Mouse (Mus musculus) gonadal fat pad, adult 2 months (tissue): ENCODE measurements around the gene Prss22. TPM values are rescaled to one million over a fixed set of nuclear protein-coding genes. Genes with fewer than 3 reads are reported as not detected.

Experiments used
- DNase-seq: peaks from one replicate; pipeline ENCODE4 v3.0.0-alpha.2; 2012; ENCODE audit warnings: low read depth
- polyA plus RNA-seq: library from polyadenylated mRNA; depleted of rRNA; stranded (reverse); fragments of >200 nt; gene quantifications from 2 replicates; pipeline ENCODE4 v1.2.3, GENCODE M21; 2012

Gene Prss22
- polyA plus RNA-seq, 1 experiment = 0.15 TPM

DNA sequence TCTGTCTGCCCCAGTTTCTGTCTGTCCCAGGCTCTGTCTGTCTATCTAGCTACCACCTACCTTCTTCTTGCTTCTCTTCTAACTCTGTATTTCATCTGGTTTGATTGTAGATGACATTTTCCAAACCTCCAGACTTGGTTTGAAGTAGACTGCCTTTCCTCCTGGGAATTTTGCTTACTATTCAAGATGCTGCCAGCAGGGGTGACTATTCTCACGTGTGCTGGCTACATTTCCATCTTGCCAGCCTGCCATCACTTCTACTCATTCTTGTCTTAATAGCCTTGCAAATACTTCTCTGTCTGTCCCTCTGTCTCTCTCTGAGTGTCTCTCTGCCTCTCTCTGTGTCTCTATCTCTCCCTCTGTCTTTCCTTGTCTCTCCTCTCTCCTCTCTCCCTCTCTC is 2.5 kb downstream of the Prss22 start:
- DNase-seq = no peak

- no peak for DNase-seq
Observed at GRCm38 (mm10) chr17:23994667-23995066, 3.2 kb downstream of the Prss22 start.

DNA sequence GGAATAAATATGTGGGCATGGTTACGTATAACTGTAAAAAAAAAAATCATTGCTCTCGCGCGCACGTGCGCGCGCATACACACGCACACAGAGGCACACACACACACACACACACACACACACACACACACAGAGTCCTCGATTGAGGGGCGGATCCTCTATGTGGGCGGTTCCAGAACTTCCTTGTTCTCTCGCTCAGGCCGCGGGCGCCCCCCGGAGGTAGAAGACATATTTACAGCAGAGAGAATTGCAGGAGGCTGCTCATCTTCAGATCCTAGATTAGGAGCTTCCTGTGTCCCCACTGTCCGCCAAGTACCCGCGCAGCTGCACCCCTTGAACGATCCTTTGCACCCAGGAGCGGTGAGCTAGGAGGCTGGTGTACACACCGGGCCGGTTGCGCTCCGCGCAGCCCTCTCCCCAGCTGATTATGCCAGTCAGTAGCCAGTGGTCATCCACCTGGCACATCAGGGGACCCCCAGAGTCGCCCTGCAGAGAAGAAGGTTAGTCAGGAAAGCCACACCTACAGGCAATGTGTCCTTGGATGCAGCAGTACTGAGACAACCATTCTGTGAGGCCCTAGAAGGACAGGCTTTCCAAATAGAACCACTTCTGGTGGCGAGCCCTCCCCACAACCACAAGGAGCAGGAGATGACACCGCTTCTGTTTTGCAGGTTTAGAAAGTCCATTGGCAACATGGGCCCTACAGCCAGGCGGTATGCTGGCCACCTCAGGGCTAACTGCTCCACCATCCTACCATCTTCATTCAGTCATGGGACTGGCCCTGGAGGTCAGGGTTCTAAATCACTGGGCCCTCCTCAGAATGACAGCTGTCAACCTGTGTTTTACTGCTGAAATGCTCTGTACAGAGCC is 4.1 kb downstream of the Prss22 start:
- DNase-seq = no peak

GRCm38 (mm10) chr17:23992789-23993553 is 4.9 kb downstream of the Prss22 start:
- DNase-seq = no peak

DNA sequence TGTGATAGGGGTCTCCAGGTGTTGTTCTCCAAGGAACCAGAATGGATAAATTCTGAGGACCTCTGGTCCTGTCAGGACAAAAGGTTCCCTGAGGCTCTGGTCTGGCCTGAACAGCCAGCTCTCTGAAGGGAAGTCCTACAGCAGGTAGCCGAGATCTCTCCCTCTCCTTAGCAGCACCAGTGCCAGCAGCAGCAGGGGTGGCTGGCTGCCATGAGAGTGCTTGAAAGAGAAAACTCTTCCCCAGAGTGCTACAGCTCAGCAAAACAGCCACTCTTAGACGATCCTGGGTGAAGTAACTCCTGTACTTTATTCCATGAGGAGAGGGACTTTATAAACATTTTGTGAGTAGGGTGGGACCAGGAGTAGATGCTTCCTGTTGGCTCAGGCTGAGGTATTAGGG is 8.1 kb downstream of the Prss22 start:
- DNase-seq = no peak

- no peak for DNase-seq
Observed at GRCm38 (mm10) chr17:23984989-23985388, 12.9 kb downstream of the Prss22 start.

- no peak for DNase-seq
Observed at GRCm38 (mm10) chr17:23982912-23983311, 15.0 kb downstream of the Prss22 start.

- DNase-seq = no peak
Observed at GRCm38 (mm10) chr17:23980297-23980909, 17.5 kb downstream of the Prss22 start, which contains the start of gene Prss30. Prss30 (minus strand) TSS chr17:23980566.

- no peak for DNase-seq
Observed at GRCm38 (mm10) chr17:23979471-23979870, 18.4 kb downstream of the Prss22 start.

GRCm38 (mm10) chr17:23976665-23977064 is 21.2 kb downstream of the Prss22 start:
- DNase-seq = no peak

- DNase-seq = no peak
Observed at GRCm38 (mm10) chr17:23971315-23971714, 26.6 kb downstream of the Prss22 start.

DNA sequence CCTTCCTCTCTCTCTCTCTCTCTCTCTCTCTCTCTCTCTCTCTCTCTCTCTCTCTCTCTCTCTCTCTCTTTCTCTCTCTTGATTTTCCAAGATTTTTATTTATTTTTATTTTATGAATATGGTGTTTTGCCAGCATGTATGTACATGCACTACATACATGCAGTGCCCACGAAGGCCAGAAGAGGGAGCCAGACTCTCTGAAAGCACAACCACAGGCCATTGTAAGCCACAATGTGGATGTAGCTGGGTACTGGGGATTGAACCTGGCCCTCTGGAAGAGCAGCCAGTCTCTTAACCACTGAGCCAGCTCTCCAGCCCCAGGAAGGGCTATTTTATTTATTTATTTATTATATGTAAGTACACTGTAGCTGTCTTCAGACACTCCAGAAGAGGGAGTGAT is 28.7 kb downstream of the Prss22 start:
- no peak for DNase-seq

DNA sequence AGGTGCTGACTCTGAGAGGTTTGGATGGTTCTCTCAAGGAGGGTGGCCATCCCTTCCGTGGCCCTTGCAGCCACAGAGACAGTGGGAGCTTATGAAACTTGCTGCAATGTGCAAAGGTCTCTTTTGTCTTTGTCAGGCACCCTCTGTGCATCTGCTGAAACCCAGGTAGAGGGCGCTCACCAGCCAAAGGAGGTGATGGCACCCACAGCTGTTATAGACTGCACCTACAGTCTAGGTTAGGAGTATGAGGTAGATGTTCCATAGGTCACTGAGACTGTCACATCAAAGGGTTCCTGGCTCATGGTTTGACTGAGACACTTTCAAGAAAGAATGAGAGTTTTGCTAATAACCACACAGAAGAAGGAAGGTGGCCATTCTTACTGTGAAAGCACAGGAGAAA is 29.1 kb downstream of the Prss22 start:
- no peak for DNase-seq

GRCm38 (mm10) chr17:23966658-23967401 is 31.1 kb downstream of the Prss22 start:
- DNase-seq = peak; percentile 90

- no peak for DNase-seq
Observed at GRCm38 (mm10) chr17:23965805-23966425, 32.0 kb downstream of the Prss22 start.

- no peak for DNase-seq
Observed at GRCm38 (mm10) chr17:23961573-23962122, 36.3 kb downstream of the Prss22 start.

GRCm38 (mm10) chr17:23960084-23960738 is 37.7 kb downstream of the Prss22 start:
- no peak for DNase-seq

GRCm38 (mm10) chr17:23955174-23955573 is 42.7 kb downstream of the Prss22 start, which contains the start of gene Sbpl:
Sbpl (minus strand) TSS chr17:23955274.
- DNase-seq = no peak

DNA sequence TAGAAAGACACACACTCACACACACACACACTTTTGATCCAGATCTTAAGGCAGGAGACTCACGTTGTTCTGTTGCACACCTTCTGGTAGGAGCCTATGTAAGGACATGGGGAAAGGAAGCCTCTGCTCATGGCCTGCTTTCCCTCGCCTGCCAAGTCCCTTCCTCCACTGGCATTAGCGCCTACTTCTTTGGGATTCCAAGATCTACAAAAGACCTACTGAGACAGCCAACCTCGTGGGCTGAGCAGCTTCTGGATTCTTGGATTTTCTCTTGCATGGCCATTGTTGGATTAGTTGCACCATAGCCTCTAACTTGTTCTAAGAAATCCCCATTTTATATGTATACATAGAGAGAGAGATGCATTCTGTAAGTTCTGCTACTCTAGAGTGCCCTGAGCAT is 47.1 kb downstream of the Prss22 start:
- DNase-seq = peak; percentile 86

- DNase-seq = no peak
Observed at GRCm38 (mm10) chr17:23949068-23949467, 48.8 kb downstream of the Prss22 start.
